Mouse (Mus musculus): ENCODE data around the gene Eef1akmt1. TPM values are rescaled to one million over a fixed set of nuclear protein-coding genes. Genes with fewer than 3 reads are reported as not detected.

Gene Eef1akmt1
- 128 TPM for polyA plus RNA-seq (2017; shearing (Covaris generic))

DNA sequence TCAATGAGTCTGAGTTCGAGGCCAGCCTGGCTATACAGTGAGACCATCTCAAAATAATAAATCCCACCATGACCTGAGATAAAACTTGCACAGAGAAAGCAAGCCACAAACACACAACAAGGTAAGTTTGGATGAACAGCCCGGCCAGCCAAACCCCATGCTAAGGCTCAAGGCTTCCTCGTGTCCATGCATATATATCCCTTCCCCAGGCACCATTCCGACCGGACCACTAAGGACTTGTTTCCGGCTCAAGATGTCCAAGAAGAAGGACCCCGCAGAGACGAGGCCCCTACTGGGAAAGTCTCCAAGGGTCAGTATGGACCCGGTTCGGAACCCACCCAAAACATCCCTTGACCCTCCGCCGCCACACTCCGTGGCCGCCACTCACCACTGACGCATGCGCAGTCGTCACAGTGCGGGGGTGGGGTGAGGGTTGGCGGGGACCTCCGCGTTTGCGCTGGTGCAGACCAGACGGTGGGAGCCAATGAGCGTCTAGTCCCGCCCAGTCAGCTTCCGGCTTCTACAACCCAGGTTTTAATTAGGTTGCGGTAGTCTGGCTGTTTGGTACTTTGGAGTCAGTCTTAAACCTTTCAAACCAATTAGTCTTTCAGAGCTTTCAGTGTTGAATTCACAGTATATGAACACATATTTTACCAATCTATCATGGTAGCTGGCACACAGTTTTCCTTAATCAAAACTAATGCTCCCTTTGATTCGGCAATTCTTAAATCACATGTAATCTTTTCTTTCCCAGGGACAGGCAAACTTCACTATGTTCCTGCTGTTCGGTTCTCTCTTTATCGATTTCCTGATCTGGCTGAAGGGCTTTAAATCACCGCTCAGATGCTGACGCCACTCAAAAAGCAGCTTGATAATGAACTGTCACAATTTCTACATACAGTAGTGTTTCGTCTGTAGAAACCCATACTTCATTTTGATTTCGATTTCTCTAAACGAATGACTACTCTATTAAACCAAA lies at the start of gene Eef1akmt1:
Eef1akmt1 (minus strand) TSS at position 458 of the 979 bp plus-strand sequence.

DNA sequence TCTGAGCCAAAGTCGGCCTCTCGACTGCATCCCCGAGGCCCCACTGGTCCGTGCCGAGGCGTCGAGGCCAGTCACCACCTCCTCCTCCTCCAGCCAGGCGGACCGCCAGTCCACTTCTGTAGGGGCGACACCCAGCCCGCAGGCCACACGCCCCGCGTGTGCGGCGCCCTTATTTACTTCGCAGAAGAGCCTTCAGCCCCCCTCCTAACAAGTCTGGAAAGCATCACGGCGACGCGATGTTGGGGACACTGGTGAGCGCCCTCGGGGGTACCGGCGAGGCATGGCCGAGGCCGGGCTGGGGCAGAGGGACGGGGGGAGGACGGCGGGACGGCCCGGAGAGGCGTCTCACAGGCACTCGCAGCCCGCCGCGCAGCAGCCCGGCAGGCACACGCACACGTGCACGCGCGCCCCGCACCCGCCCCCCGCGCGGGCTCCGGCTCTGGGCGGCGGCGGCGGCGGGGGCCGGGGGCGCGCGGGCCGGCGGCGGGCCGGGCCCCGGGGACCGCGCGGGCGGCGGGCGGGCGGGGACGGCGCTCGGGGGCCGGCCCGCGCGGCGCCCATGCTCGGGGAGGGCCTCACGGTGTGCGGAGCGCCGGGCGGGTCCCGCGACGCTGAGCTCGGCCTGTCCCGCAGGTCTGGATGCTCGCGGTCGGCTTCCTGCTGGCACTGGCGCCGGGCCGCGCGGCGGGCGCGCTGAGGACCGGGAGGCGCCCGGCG lies 46.6 kb downstream of the Eef1akmt1 start, which contains the start of gene Il17d:
Il17d (plus strand) TSS at position 107 of the 717 bp plus-strand sequence.

Other genes starting within 250 kb of the Eef1akmt1 start
- 25.7 TPM for gene Cryl1, start 173.1 kb downstream of the Eef1akmt1 start, polyA plus RNA-seq (2017; shearing (Covaris generic))
- 3.5 TPM for gene Ift88, start 147.6 kb downstream of the Eef1akmt1 start, polyA plus RNA-seq (2017; shearing (Covaris generic))
- not detected for gene Il17d, start 46.8 kb downstream of the Eef1akmt1 start, polyA plus RNA-seq (2017; shearing (Covaris generic))
- 42.6 TPM for gene Xpo4, start 93.8 kb upstream of the Eef1akmt1 start, polyA plus RNA-seq (2017; shearing (Covaris generic))
- gene Gm49361, start 174.5 kb upstream of the Eef1akmt1 start, polyA plus RNA-seq (2017; shearing (Covaris generic)), result not detected
- 13.6 TPM for gene Lats2, start 186.8 kb upstream of the Eef1akmt1 start, polyA plus RNA-seq (2017; shearing (Covaris generic))
- 225 TPM for gene Sap18, start 226.6 kb upstream of the Eef1akmt1 start, polyA plus RNA-seq (2017; shearing (Covaris generic))